Mouse (Mus musculus) ovary, postnatal 36 days (tissue): ENCODE data around the gene Jade1.

Source experiments
- DNase-seq: peaks from one replicate; pipeline ENCODE4 v3.0.0; 2022; ENCODE audit warnings: low spot score, mixed read lengths

Gene Jade1

GRCm38 (mm10) chr3:41555491-41556381 lies at the start of gene Jade1:
Gene Jade1 (plus strand): TSS chr3:41555731.
- DNase-seq = no peak

- no peak for DNase-seq
Observed at GRCm38 (mm10) chr3:41509441-41509840, 46.1 kb upstream of the Jade1 start.

GRCm38 (mm10) chr3:41510191-41510590 lies 45.3 kb upstream of the Jade1 start:
- no peak for DNase-seq

GRCm38 (mm10) chr3:41510750-41511149 lies 44.8 kb upstream of the Jade1 start:
- no peak for DNase-seq

GRCm38 (mm10) chr3:41514003-41514402 lies 41.5 kb upstream of the Jade1 start:
- DNase-seq = no peak

- DNase-seq = no peak
Observed at GRCm38 (mm10) chr3:41514683-41515305, 40.7 kb upstream of the Jade1 start.

GRCm38 (mm10) chr3:41516961-41517518 lies 38.5 kb upstream of the Jade1 start:
- DNase-seq = no peak

GRCm38 (mm10) chr3:41520925-41521324 lies 34.6 kb upstream of the Jade1 start:
- no peak for DNase-seq

- no peak for DNase-seq
Observed at GRCm38 (mm10) chr3:41521733-41522132, 33.8 kb upstream of the Jade1 start.

GRCm38 (mm10) chr3:41522226-41523005 lies 33.1 kb upstream of the Jade1 start:
- no peak for DNase-seq

GRCm38 (mm10) chr3:41523006-41523375 lies 32.5 kb upstream of the Jade1 start:
- DNase-seq = no peak

GRCm38 (mm10) chr3:41523460-41523859 lies 32.1 kb upstream of the Jade1 start:
- no peak for DNase-seq

GRCm38 (mm10) chr3:41528291-41528969 lies 27.1 kb upstream of the Jade1 start:
- DNase-seq = no peak

- no peak for DNase-seq
Observed at GRCm38 (mm10) chr3:41530156-41530555, 25.4 kb upstream of the Jade1 start.

GRCm38 (mm10) chr3:41531541-41531940 lies 24.0 kb upstream of the Jade1 start:
- no peak for DNase-seq

- DNase-seq = no peak
Observed at GRCm38 (mm10) chr3:41532109-41532508, 23.4 kb upstream of the Jade1 start.

GRCm38 (mm10) chr3:41533660-41534059 lies 21.9 kb upstream of the Jade1 start:
- DNase-seq = no peak

GRCm38 (mm10) chr3:41537957-41538356 lies 17.6 kb upstream of the Jade1 start:
- no peak for DNase-seq

GRCm38 (mm10) chr3:41541313-41541712 lies 14.2 kb upstream of the Jade1 start:
- no peak for DNase-seq

- no peak for DNase-seq
Observed at GRCm38 (mm10) chr3:41544451-41544850, 11.1 kb upstream of the Jade1 start.

GRCm38 (mm10) chr3:41547289-41547688 lies 8.2 kb upstream of the Jade1 start:
- DNase-seq = no peak

GRCm38 (mm10) chr3:41548238-41548637 lies 7.3 kb upstream of the Jade1 start:
- DNase-seq = no peak
